Mouse (Mus musculus) intestine, embryonic 16.5 days (tissue): ENCODE measurements at regions not wholly inside any gene's neighbourhood (a gene's known extent, or its start where the extent isn't known, plus 50 kb on each side); places are given as distances from the start of the nearest gene placed in this dataset.
A peak's percentile ranks its signal among the peaks of the same experiment; 100 is the strongest.

Source experiments
- ATAC-seq: fragments of 200-750 bp; cut with Nextera tagmentation; 2 replicates; pipeline ENCODE4 v1.8.0; 2017; ENCODE audit warnings: moderate TSS enrichment, moderate library complexity
- H3K27ac ChIP-seq: fragments of 300-500 bp; sonication (generic); 2 replicates; pipeline ENCODE4 v1.5.1; 2014; ENCODE audit warnings: mild to moderate bottlenecking, low read length
- H3K27me3 ChIP-seq: fragments of 300-500 bp; sonication (generic); replicated peaks from 2 replicates; pipeline ENCODE4 v1.6.1; 2014; ENCODE audit warnings: low read length, control low read depth, mixed read lengths; ENCODE audit not compliant: control insufficient read depth, insufficient read depth
- H3K36me3 ChIP-seq: fragments of 300-500 bp; sonication (generic); 2 replicates; pipeline ENCODE4 v1.6.1; 2014; ENCODE audit warnings: low read length, control low read depth; ENCODE audit not compliant: control insufficient read depth, insufficient read depth
- H3K4me1 ChIP-seq: fragments of 300-500 bp; sonication (generic); 2 replicates; pipeline ENCODE4 v1.6.1; 2014; ENCODE audit warnings: low read length, control low read depth, mixed read lengths; ENCODE audit not compliant: control insufficient read depth, insufficient read depth
- H3K4me2 ChIP-seq: fragments of 300-500 bp; sonication (generic); 2 replicates; pipeline ENCODE4 v1.6.1; 2014; ENCODE audit warnings: low read depth, low read length, control low read depth
- H3K4me3 ChIP-seq: fragments of 300-500 bp; sonication (generic); 2 replicates; pipeline ENCODE4 v1.5.1; 2014; ENCODE audit warnings: mild to moderate bottlenecking, low read length
- H3K9ac ChIP-seq: fragments of 300-500 bp; sonication (generic); 2 replicates; pipeline ENCODE4 v1.6.1; 2014; ENCODE audit warnings: low read depth, low read length
- H3K9me3 ChIP-seq: fragments of 300-500 bp; sonication (generic); 2 replicates; pipeline ENCODE4 v1.6.1; 2016; ENCODE audit warnings: low read length, control low read depth; ENCODE audit not compliant: control insufficient read depth
- WGBS: fragments of 180-500 bp; shearing (Covaris S2); extraction: QIAGEN DNeasy Blood & Tissue Kit; methylation state at CpG from one replicate; pipeline ENCODE4 v1.1.7; 2014; 5-methylcytosine and 5-hydroxymethylcytosine counted together

DNA sequence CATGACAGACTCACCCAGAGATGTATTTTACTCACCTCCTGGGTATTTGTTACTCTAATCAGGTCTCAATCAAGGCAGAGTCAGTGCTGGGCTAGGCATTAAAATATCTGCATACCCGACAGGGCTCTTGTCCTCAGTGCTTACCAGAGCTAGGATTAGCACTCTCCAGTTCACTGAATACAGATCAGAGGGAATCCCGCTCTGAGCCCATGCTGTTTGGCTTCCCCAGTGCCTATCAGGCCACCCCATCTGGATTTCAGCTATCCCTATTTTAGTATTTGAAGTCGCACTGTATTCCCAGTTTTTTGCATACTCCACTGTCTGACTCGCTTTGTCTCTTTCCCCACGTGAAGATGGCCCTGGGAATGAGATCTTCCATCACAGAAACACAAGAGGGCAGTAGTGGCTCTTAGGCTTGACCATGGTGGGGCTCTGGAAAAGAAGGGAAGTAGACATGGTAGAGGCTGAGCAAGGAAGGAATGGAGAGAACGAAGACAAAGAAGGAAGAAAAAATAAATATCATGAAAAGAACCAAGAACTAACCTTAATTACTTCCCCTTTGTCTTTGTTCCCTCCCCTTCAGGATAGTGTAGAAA lies 264.1 kb downstream of the Rnf152 start:
- Histone ChIP-seq H3K9ac (no peak overlapping the region), H3K4me2 (no peak overlapping the region)

DNA sequence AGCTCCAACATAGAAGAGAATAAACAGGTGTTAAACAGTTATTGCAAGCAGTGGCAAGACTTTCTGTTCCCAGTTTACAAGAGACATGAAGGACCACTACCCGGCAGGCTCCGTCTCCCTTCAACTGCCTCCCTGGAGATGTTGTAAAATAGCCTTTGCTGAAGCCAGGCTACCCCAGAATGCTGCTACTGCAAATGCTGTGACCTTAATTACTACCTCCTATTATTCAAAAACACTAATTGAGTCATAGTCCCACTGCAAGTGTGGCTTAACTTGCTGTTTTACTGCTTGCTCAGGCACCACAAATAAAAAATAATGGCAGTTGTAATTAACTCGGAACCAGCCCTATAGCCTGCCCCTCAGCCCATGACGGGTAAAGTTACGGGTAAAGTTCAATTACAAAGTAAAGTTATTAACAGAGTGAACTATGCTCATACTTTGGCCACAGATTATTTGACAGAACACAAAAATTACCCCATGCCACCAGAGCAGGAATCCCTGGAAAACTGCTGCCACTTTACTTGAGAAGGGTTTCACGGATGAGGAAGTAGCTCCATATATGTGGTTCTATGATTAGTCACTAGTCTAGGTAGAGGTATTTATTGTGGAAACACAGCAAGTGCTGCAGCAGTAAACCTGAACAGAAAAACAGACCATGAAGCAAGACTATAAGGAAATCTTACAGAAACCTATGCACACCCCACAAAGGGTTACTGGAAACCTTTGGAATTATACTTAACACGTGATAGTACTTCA lies 267.6 kb downstream of the Rnf152 start:
- H3K27ac ChIP-seq, result peak overlapping the region; percentile 77
- 52% methylated on average over 7 of the region's 7 CpGs for WGBS

More for the DNA sequence above, 264.1 kb downstream of the Rnf152 start:
- H3K27ac ChIP-seq, result peak overlapping the region; percentile 90
- H3K4me3 ChIP-seq, result no peak overlapping the region
- peak; percentile 66 for ATAC-seq
- no peaks in the 10 kb centered on the region for H3K36me3 ChIP-seq
- no peaks in the 10 kb centered on the region for H3K9me3 ChIP-seq
- no peaks in the 10 kb centered on the region for H3K27me3 ChIP-seq
- WGBS, result 25% methylated on average over 6 of the region's 6 CpGs
- peaks cover 17% of the 10 kb centered on the region for H3K4me1 ChIP-seq

DNA sequence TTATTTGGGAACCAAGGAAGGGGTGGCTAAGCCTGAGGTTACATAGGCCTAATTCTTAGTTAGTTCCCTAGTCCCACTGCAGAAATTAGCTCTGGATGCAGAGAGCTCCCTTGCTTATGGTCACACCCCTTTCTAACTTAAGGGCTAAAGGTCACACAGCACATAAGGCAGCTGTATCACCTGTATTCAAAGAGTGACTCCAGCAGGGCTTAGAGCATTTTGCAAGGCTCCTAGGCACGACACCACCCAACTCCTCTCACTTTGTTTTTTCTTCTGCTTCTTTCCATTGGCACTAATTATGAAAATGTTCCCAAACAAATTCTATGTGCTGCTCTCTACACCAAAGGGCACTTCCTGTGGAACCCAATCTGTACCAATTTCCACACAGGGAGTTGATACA lies 268.9 kb downstream of the Rnf152 start:
- peak overlapping the region; percentile 38; the same call in 1 of the 2 replicates for H3K27ac ChIP-seq
- no peak overlapping the region for H3K4me3 ChIP-seq
- H3K4me1 ChIP-seq, result peaks cover 12% of the 10 kb centered on the region; the same call in 1 of the 2 replicates
- WGBS, result 53% methylated on average over 1 of the region's 1 CpGs
- no peaks in the 10 kb centered on the region for H3K9me3 ChIP-seq
- H3K27me3 ChIP-seq, result no peaks in the 10 kb centered on the region
- no peak overlapping the region for H3K9ac ChIP-seq
- ATAC-seq, result peak; percentile 55
- no peak overlapping the region for H3K4me2 ChIP-seq
- no peaks in the 10 kb centered on the region for H3K36me3 ChIP-seq

More for the DNA sequence above, 267.6 kb downstream of the Rnf152 start:
- Histone ChIP-seq H3K4me2 (no peak overlapping the region), H3K36me3 (no peaks in the 10 kb centered on the region), H3K4me1 (peaks cover 19% of the 10 kb centered on the region), H3K4me3 (no peak overlapping the region), H3K27me3 (no peaks in the 10 kb centered on the region), H3K9ac (no peak overlapping the region), H3K9me3 (no peaks in the 10 kb centered on the region)
- ATAC-seq, result peak; percentile 69

DNA sequence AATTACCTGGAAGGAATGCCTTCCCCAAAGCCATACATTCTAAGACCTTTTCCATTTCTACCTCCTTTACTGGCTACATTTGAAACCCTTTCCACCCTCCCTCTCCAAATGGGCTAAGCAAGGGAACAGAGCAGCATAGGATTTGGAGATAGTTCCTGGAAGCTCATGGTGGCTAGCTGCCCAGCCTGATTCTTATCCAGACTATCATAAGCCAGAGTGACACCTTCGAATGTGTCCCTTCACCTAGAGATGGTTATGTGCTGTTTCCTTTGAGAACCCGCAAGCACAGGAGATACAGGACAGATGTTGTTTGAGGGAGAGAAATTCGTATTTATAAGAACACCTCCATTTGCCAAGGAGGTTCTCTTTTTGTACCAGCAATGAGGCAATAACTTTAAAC lies 272.0 kb downstream of the Rnf152 start:
- Histone ChIP-seq H3K36me3 (no peaks in the 10 kb centered on the region), H3K4me1 (peaks cover 14% of the 10 kb centered on the region; the same call in 1 of the 2 replicates), H3K9ac (no peak overlapping the region), H3K4me2 (no peak overlapping the region), H3K9me3 (no peaks in the 10 kb centered on the region), H3K4me3 (no peak overlapping the region), H3K27me3 (no peaks in the 10 kb centered on the region), H3K27ac (no peak overlapping the region)
- 92% methylated on average over 3 of the region's 3 CpGs for WGBS
- no peak for ATAC-seq

DNA sequence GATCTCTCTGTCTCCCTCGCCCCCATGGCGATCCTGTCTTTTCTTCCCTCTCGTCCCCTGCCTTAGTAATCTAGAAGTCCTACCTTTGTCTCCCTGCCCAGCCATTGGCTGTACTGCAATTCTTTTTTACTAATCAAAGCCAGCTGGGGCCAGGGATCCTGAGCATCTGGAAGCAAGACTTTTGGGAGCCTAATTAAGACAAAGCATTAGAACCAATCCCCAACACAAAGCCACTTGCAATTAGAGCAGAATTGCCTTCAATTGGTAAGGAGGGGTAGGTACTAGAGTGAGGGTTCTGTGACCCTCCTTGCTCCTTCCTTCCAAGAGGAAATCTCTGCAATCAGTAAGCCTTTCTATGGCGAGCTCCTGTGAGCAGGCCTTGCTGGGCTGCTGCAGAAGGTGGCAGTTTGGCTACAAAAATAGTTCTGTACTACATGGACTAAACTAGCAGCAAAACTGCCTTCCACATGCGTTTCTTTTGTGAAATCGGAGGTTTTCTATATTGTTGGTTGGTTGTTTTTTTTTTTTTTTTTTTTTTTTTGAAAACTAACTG lies 272.9 kb downstream of the Rnf152 start:
- H3K36me3 ChIP-seq, result no peaks in the 10 kb centered on the region
- H3K4me3 ChIP-seq, result no peak overlapping the region
- no peaks in the 10 kb centered on the region for H3K9me3 ChIP-seq
- H3K27ac ChIP-seq, result no peak overlapping the region
- H3K4me1 ChIP-seq, result peaks cover 15% of the 10 kb centered on the region; the same call in 1 of the 2 replicates
- WGBS, result 83% methylated on average over 6 of the region's 6 CpGs
- H3K27me3 ChIP-seq, result no peaks in the 10 kb centered on the region
- no peak for ATAC-seq
- no peak overlapping the region for H3K4me2 ChIP-seq
- H3K9ac ChIP-seq, result no peak overlapping the region

DNA sequence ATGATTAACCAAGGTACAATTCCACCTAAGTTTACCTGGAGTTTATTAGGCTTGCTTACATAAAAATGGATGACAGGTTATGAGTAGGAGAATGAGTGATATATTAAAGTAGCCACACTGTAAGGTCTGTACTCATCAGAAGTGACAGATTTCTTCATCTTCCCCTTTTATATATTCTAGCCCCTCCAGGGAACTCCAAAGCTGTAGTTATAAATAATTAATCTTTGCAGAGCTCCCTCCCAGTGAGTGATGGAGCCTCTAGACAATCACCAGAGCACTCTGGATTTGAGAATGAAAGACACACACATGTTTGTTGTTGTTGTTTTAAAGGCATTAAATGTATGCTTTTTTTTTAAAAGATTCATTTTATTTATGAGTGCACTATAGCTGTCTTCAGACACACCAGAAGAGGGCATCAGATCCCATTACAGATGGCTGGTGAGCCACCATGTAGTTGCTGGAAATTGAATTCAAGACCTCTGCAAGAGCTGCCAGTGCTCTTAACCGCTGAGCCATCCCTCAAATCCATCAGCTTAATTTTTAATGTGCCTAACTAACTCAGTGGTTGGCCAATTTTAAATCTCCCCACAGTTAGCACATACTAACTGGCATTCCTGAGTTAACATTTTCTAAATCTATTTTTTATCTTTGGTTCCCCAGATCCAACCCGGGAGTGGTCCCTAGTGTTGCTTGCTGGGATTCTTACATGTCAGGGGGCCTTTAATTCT lies 273.5 kb downstream of the Rnf152 start:
- Histone ChIP-seq H3K9ac (no peak overlapping the region), H3K27me3 (no peaks in the 10 kb centered on the region), H3K9me3 (no peaks in the 10 kb centered on the region), H3K27ac (no peak overlapping the region), H3K4me2 (no peak overlapping the region), H3K4me1 (peaks cover 15% of the 10 kb centered on the region; the same call in 1 of the 2 replicates), H3K36me3 (no peaks in the 10 kb centered on the region), H3K4me3 (no peak overlapping the region)
- no peak for ATAC-seq
- 85% methylated on average over 2 of the region's 2 CpGs for WGBS

DNA sequence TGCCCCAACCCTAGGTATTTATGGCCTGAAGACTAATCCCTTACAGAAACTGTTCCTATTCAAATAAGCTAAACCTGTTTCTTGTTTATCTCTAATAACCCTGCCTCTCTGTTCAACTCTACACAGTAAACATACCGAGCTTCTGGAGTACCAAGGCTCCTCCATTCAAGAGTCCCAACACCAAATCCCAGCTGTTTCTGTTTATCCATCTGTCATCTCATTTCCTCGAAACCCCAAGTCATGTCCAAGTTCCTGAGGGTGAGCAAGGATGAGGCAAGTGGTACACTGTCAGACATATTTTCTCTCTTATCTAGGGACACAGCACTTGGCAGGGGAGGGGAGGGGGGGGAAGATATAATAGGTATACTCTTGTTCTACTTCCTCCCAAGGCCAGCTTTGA lies 274.6 kb downstream of the Rnf152 start:
- no peaks in the 10 kb centered on the region for H3K9me3 ChIP-seq
- peak; percentile 34 for ATAC-seq
- 0 out of 2 replicates have a peak, but pooled peaks cover 6% of the 10 kb centered on the region for H3K4me1 ChIP-seq
- no peak overlapping the region for H3K9ac ChIP-seq
- H3K27me3 ChIP-seq, result no peaks in the 10 kb centered on the region
- 35% methylated on average over 2 of the region's 2 CpGs for WGBS
- H3K4me3 ChIP-seq, result no peak overlapping the region
- no peak overlapping the region for H3K4me2 ChIP-seq
- H3K36me3 ChIP-seq, result no peaks in the 10 kb centered on the region
- no peak overlapping the region for H3K27ac ChIP-seq

DNA sequence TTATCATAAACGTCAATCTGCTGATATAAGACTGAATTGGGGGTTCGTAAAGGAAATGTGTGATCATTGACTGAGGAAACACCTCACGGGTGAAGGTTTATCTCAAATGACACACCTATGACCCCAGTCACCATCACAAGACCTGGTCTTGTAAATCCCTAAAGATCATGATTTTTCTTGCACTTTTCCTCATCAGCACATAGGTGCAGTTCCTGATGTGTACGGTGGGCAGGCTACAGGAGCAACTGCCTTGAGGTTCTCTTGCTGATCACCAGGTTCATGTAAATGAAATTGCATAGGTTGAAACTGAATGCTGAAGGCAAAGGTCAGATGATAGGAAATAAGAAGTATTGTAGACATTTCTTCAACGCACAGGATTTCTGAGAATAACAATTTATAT lies 277.1 kb downstream of the Rnf152 start:
- Histone ChIP-seq H3K9me3 (no peaks in the 10 kb centered on the region), H3K4me3 (no peak overlapping the region), H3K4me2 (no peak overlapping the region), H3K9ac (no peak overlapping the region), H3K36me3 (no peaks in the 10 kb centered on the region), H3K4me1 (0 out of 2 replicates have a peak, but pooled peaks cover 6% of the 10 kb centered on the region), H3K27me3 (no peaks in the 10 kb centered on the region), H3K27ac (no peak overlapping the region)
- ATAC-seq, result peak; percentile 90
- WGBS, result 61% methylated on average over 5 of the region's 5 CpGs

DNA sequence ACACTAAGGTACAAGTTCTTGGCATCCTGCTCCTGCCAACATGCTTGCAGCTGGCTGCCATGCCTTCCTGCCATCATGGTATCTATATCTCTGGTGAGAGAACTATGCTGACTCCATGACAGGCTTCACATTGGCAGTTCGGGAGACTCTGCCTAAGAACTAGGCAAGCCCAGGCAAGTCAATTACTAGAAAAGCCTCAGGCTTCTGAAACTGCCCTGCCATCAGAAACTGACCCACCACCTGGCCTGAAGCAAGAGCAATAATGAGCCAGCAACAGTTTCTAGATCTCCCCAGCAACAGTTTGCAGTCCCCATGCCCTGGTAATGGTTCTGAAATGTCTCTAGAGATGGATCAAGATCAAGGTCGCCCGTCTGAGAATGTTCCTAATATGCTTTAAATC lies 280.8 kb downstream of the Rnf152 start:
- no peak overlapping the region for H3K4me2 ChIP-seq

More for the DNA sequence above, 280.8 kb downstream of the Rnf152 start:
- ATAC-seq, result no peak
- Histone ChIP-seq H3K9me3 (no peaks in the 10 kb centered on the region), H3K9ac (no peak overlapping the region), H3K36me3 (no peaks in the 10 kb centered on the region), H3K4me1 (0 out of 2 replicates have a peak, but pooled peaks cover 2% of the 10 kb centered on the region), H3K27ac (no peak overlapping the region), H3K27me3 (no peaks in the 10 kb centered on the region), H3K4me3 (no peak overlapping the region)
- 90% methylated on average over 3 of the region's 3 CpGs for WGBS
